ENCODE assay signal across 17 mouse cellular contexts in the genomic region with DNA sequence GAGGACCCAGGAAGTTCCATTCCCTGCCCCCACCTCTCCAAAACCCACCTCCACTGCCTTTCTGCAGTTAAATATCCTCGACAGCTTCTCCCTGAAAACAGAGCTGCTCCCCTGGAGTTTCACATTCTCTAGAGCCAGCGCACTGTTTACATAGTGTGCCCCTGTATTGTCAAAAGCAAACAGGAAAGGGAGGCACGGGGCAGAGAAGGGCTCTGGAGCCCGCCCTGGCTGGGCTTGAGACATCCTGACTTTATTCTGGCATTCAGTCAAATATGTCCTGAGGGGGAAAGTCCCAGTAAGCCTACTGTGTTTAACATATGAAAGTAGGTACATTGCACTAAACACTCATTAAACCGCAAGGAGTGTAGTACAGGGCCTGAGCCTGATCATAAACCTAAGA. TPM values are rescaled to one million over a fixed set of nuclear protein-coding genes. Genes with fewer than 3 reads are reported as not detected.
DNase-seq lines count a peak whose midpoint lies in the region; ATAC-seq lines count a peak whose summit lies in the region.
"Had no signal": no experiment of that assay in that cellular context is flagged by ENCODE, and none has a peak within 500 bp of the region (broad histone marks: within the 10 kb centered on the region; RNA-seq: fewer than 3 reads in every experiment).

No protein-coding gene starts in this region.

- 60% methylated on average over 5 of the region's 5 CpGs for WGBS in liver, embryonic 13.5 days (ENCODE audit: insufficient replicate concordance)
- WGBS in intestine, embryonic 16.5 days, result 37% methylated on average over 5 of the region's 5 CpGs
- WGBS in lung, embryonic 15.5 days, result 25% methylated on average over 5 of the region's 5 CpGs
- WGBS in stomach, embryonic 16.5 days, result 42% methylated on average over 5 of the region's 5 CpGs

- ATAC-seq in liver, embryonic 13.5 days (ENCODE audit: low read depth), result 0 out of 2 replicates have a peak, but pooled peaks have one; percentile 23
- ATAC-seq in intestine, embryonic 16.5 days, result no peak
- ATAC-seq in lung, embryonic 15.5 days (ENCODE audit: borderline replicate concordance, extremely low read depth, low FRiP score, low TSS enrichment), result peak; percentile 85
- ATAC-seq in stomach, embryonic 16.5 days (ENCODE audit: insufficient read depth, low FRiP score), result peak; percentile 74
- ATAC-seq: forebrain, embryonic 16.5 days; hindbrain, postnatal 0 days had no signal

- no peaks in the 10 kb centered on the region for H3K9me3 ChIP-seq in liver, embryonic 13.5 days (replicated peaks)
- H3K9me3 ChIP-seq in intestine, embryonic 16.5 days (ENCODE audit: control insufficient read depth, low read length), result 0 out of 2 replicates have a peak, but pooled peaks cover 5% of the 10 kb centered on the region
- no peaks in the 10 kb centered on the region for H3K9me3 ChIP-seq in lung, embryonic 15.5 days
- no peaks in the 10 kb centered on the region for H3K9me3 ChIP-seq in stomach, embryonic 16.5 days (replicated peaks; ENCODE audit: control insufficient read depth, low read length)

- no peaks in the 10 kb centered on the region for H3K27me3 ChIP-seq in liver, embryonic 13.5 days
- H3K27me3 ChIP-seq in intestine, embryonic 16.5 days (replicated peaks; ENCODE audit: control insufficient read depth, insufficient read depth, low read length), result no peaks in the 10 kb centered on the region
- H3K27me3 ChIP-seq in lung, embryonic 15.5 days, result no peaks in the 10 kb centered on the region
- no peaks in the 10 kb centered on the region for H3K27me3 ChIP-seq in stomach, embryonic 16.5 days (ENCODE audit: control insufficient read depth, insufficient read depth, low read length)
- H3K27me3 ChIP-seq: CH12.LX had no signal

- no peak overlapping the region for H3K9ac ChIP-seq in liver, embryonic 13.5 days
- H3K9ac ChIP-seq in intestine, embryonic 16.5 days (ENCODE audit: low read depth, low read length), result no peak overlapping the region
- H3K9ac ChIP-seq in lung, embryonic 15.5 days, result no peak overlapping the region
- H3K9ac ChIP-seq in stomach, embryonic 16.5 days (ENCODE audit: low read length), result no peak overlapping the region

- H3K27ac ChIP-seq in liver, embryonic 13.5 days, result no peak overlapping the region
- peak overlapping the region; percentile 1; the same call in 1 of the 2 replicates for H3K27ac ChIP-seq in intestine, embryonic 16.5 days (ENCODE audit: low read length)
- peak overlapping the region; percentile 16 for H3K27ac ChIP-seq in lung, embryonic 15.5 days
- H3K27ac ChIP-seq in stomach, embryonic 16.5 days (ENCODE audit: low read length), result peak overlapping the region; percentile 51; the same call in 1 of the 2 replicates
- H3K27ac ChIP-seq: hindbrain, postnatal 0 days had no signal

- H3K4me2 ChIP-seq in liver, embryonic 13.5 days, result no peak overlapping the region
- H3K4me2 ChIP-seq in intestine, embryonic 16.5 days (ENCODE audit: low read depth, low read length), result no peak overlapping the region
- no peak overlapping the region for H3K4me2 ChIP-seq in lung, embryonic 15.5 days
- H3K4me2 ChIP-seq in stomach, embryonic 16.5 days (ENCODE audit: low read depth, low read length), result no peak overlapping the region

- H3K4me3 ChIP-seq in liver, embryonic 13.5 days (replicated peaks), result no peak overlapping the region
- no peak overlapping the region for H3K4me3 ChIP-seq in intestine, embryonic 16.5 days (ENCODE audit: low read length)
- no peak overlapping the region for H3K4me3 ChIP-seq in lung, embryonic 15.5 days
- no peak overlapping the region for H3K4me3 ChIP-seq in stomach, embryonic 16.5 days (replicated peaks; ENCODE audit: low read length)
- H3K4me3 ChIP-seq: erythroblast, embryonic 14.5 days; megakaryocyte, embryonic 14.5 days had no signal

- no peaks in the 10 kb centered on the region for H3K4me1 ChIP-seq in liver, embryonic 13.5 days (replicated peaks)
- peaks cover 3% of the 10 kb centered on the region; the same call in 1 of the 2 replicates for H3K4me1 ChIP-seq in intestine, embryonic 16.5 days (ENCODE audit: control insufficient read depth, insufficient read depth, low read length)
- peaks cover 9% of the 10 kb centered on the region; the same call in 1 of the 2 replicates for H3K4me1 ChIP-seq in lung, embryonic 15.5 days
- H3K4me1 ChIP-seq in stomach, embryonic 16.5 days (ENCODE audit: control insufficient read depth, insufficient read depth, low read length), result 0 out of 2 replicates have a peak, but pooled peaks cover 4% of the 10 kb centered on the region
- H3K4me1 ChIP-seq: megakaryocyte, embryonic 14.5 days had no signal

- no peak for DNase-seq in liver, embryonic 13.5 days
- no peak for DNase-seq in liver
- DNase-seq in thymus, postnatal 10 days (ENCODE audit: low spot score in 2 of 2), result no peak
- no peak for DNase-seq in cerebellum, postnatal 25 days
- DNase-seq: cerebellum, adult 2 months; gastrocnemius, postnatal 10 days; kidney, postnatal 10 days; thymus, adult 2 months had no signal

- no peaks in the 10 kb centered on the region for H3K36me3 ChIP-seq in liver, embryonic 13.5 days
- H3K36me3 ChIP-seq in intestine, embryonic 16.5 days (ENCODE audit: control insufficient read depth, insufficient read depth, low read length), result peaks cover 4% of the 10 kb centered on the region; the same call in 1 of the 2 replicates
- peaks cover 10% of the 10 kb centered on the region; the same call in 1 of the 2 replicates for H3K36me3 ChIP-seq in lung, embryonic 15.5 days
- no peaks in the 10 kb centered on the region for H3K36me3 ChIP-seq in stomach, embryonic 16.5 days (ENCODE audit: control insufficient read depth, insufficient read depth, low read length)

RNA-seq across cellular contexts. Expression of a gene that starts 56.3 kb away (rescaled TPM):
- polyA plus RNA-seq in liver, embryonic 13.5 days (2015; fragmentation: Nextera tagmentation; extraction: Ambion mirVana), result 0.12 and 0.16 TPM in 2 replicates
- 5.1 and 5.4 TPM in 2 replicates for polyA plus RNA-seq in intestine, embryonic 16.5 days (2015; fragmentation: Nextera tagmentation; extraction: Ambion mirVana)
- 3.2 and 5.9 TPM in 2 replicates for polyA plus RNA-seq in lung, embryonic 15.5 days (2015; fragmentation: Nextera tagmentation; extraction: Ambion mirVana)
- polyA plus RNA-seq in stomach, embryonic 16.5 days (2015; fragmentation: Nextera tagmentation; extraction: Ambion mirVana), result 9.3 and 17.7 TPM in 2 replicates
- polyA plus RNA-seq: erythroblast, embryonic 14.5 days; limb, embryonic 11.5 days had no signal
